Mouse (Mus musculus) spleen, adult 2 months (tissue): ENCODE data around the gene Trpv6.

Experiments
- CTCF ChIP-seq: fragments of 200-500 bp; IDR thresholded peaks from 2 replicates; pipeline ENCODE4 v1.5.1; 2011; ENCODE audit warnings: mild to moderate bottlenecking, inconsistent platforms; ENCODE audit not compliant: insufficient read depth, insufficient read length, insufficient replicate concordance; ENCODE audit errors: extremely low read depth
- POLR2A ChIP-seq: fragments of 200-500 bp; IDR thresholded peaks from 2 replicates; pipeline ENCODE4 v1.6.1; 2011; ENCODE audit warnings: low read depth, low read length, inconsistent platforms

- TF ChIP-seq CTCF (no peak), POLR2A (no peak)
Measured at GRCm38 (mm10) chr6:41680669-41681068, 44.5 kb upstream of the Trpv6 start, which contains the start of gene Trpv5.
